Mouse (Mus musculus): Measurements from ENCODE around the gene Rpl13a. TPM values are rescaled to one million over a fixed set of nuclear protein-coding genes. Genes with fewer than 3 reads are reported as not detected.

Rpl13a gene
- total RNA-seq (2023) = 790 and 900 TPM in 2 replicates

DNA sequence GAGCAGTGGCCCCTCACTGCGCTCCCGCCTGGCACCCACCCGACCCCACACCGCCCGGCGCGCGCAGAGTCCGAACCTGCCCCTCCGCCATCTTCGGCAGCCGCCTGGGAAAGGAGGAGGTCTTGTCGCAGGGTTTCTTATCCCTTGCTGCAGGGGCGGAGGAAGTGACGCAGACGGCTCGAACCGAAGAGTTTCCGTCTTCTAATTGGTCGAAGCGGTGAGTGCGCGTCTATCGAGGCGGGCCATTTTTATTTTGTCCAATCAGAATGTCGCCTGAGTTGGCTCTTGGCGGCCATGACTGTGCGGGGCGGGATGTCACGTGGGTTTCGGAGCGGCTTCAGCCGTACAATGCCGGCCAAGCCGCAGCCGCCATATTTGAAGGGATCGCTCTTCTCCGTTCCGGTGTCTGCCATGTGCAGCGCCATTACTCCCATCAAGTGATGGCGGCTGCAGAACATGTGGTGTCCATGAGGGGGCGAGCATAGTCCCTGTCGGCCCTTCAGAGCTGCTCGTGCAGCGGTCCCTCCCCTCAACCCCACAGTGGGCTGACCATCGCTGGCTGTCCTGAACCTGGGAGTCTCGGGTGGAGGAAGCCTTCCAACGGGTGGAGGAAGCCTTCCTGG lies at the start of gene Rpl13a:
TSS of gene Rpl13a (minus strand) at position 138 of the 623 bp plus-strand sequence.

DNA sequence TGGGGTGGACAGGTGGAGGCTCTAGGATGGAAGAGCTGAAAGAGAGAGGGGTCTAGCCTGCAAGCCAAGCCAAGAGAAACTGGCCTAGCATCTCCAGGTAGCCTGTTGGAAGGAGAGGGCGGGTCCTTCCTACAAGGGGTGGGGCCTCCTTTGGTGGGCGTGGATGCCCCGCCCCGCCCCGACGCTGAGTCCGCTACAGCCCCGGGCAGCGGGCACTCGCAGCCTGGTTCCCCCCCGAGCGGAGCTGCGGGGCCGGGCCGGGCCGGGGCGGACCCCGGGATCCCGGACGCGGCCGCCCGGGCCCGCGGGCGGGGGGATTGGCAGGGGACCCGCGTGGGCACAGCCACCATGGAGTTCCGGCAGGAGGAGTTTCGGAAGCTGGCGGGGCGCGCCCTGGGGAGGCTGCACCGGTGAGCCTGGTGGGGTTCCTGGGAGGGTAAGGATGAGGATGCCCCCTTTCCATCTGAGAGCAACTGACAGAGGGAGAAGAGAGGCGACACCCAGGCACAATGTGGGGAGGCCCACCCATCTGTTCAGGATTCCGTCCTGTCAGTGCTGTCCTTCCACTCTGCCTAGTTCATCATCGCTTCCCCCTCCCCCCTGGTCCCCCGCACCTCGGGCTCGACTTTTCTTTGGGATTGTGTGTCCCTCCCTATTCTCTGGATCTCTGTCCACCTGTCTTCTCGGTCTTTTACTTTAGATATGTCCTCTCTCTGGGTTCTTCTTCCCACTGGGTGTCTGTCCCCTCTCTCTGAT lies 35.4 kb upstream of the Rpl13a start, which contains the start of gene Slc17a7:
TSS of gene Slc17a7 (plus strand) at position 215 of the 756 bp plus-strand sequence.

DNA sequence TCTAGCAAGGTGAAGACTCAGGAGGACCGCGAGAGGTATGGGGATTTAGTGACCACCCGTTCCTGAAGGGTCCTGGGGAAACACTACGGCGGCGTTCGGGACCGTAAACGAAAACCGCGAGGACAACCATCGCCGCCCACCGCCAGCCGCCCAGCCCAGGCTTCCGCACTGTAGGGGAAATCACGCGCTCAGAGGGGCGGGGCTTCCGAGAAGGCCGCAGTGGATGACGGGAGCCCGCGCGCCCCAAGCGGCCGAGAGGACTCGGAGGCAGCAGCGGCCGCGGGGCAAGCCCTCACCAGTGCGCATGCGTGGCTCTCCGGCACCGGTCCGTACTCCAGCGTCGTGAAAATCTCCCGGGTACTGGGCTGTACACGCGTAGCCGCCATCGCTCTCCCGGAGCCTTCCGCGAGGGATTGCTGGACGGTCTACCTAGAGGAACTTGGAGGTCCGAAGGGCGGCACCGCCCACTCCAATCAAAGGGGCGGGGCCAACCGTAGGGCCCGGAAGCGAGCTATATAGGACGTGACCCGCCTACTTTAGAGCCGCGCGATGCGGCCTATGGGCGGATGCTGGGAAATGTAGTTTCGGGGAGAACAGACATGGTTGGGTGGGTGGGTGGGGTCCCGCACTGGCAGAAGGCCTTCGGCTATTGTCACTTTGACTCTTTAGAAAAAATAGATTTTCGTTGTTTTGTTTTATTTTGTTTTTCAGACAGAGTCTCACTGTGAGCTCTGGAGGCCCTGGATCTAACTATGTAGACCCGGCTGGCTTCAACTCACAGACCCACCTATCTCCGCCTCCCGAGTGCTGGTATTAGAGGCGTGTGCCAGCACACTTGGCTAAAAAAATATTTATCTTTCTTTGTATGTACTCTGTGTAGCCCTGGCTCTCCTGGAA lies 25.8 kb upstream of the Rpl13a start, which contains the start of the genes Pih1d1 and Aldh16a1:
TSS of gene Pih1d1 (plus strand) at position 208 of the 897 bp plus-strand sequence.
TSS of gene Aldh16a1 (minus strand) at position 489 of the 897 bp plus-strand sequence.

DNA sequence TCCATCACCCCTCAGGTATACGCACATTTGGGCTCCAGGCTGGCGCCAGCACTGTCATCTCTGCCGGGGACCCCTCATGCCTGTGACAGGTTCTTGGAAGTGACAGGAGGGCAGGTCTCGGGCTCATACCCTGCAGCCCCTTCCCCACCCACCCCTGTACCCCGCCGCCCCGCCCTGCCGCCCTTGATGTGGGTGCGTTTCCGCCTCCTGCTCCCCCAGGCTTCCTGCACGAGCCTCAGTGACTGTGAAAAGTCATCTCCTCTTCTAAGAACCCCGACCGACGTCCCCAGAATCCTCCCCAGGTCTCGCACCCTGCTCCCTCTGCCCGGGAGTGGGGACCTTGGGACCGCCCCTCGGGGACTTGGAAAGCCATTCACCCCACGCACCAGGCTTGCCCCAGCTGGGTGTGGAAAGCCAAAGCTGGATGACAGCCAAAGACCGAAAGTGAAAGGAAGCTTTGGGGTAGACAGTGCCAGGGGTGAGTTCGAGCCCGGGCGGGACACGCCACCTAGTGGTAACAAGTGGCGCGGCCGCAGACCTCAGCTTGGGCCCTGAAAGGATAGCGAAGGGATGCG lies 7.5 kb upstream of the Rpl13a start, which contains the start of the genes Gm45713 and Flt3l:
TSS of gene Gm45713 (minus strand) at position 239 of the 575 bp plus-strand sequence.
TSS of gene Flt3l (minus strand) at position 440 of the 575 bp plus-strand sequence.

DNA sequence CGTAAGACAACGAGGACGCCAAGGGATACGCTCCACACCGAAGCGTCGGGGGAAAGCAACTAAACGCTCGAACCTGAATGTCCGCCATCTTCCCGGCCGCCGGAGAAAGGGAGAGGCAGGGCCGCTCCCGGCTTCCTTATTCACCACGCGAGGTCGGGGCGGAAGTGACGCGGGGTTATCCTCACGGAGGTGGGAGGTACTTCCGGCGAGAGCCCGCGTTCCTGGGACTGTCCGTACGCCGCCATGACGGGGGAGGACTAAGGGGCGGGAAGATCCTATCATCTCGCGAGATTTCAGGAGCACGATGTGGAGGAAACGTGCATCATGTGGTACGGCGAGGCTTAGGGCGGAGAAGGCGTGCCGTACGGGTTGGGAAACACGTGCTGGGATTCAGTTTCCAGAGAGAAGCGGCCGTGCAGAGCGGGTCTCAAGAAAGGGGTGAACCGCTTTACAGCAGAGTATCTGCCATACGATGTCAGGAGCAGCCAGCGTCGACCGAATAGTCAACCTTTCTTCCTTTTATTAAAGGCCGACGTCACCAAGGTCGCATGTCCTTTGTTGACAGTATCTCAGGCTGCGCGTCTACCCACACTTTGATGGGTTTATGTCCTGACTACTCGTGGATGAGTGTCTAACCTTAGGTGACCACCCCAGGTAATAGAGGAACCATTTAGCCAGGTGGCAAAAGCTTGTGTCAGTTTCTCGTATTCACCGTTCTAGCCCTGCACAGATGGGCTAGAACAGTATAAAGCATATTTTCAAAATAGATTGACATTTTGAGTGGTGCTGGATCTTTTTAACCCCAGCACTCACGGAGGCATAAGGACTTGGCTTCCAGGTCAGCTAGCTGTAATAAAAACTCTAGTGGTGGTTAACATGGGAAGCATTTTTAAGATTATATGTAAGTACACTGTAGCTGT lies 4.1 kb downstream of the Rpl13a start, which contains the start of gene Rps11:
TSS of gene Rps11 (minus strand) at position 216 of the 920 bp plus-strand sequence.

DNA sequence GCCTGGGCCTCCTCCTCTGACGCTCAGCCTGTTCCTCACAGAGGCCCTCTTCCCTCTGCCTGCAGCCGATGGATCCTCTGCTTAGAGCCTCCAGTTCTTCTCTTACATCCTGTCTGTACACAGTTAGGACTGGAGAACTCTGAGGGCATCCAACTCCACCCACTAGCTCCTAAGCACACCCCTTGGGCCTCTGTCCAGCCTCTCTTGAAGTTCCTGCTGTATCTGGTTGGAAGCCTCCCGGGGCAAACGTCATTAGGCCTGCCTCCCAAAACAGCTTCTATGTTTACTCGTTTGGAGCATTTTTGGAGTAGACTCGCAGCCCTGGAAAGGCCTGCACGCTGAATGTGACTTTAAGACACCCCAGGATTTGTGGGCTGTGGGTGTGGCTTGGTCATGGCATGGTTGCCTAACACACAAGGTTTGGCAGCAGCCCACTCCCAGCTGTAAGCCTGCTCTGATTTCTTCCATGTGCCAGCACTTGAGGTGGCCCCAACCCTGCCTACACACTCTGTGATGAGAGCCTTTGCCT lies 24.8 kb downstream of the Rpl13a start, which contains the start of gene Fcgrt:
TSS of gene Fcgrt (minus strand) at position 200 of the 529 bp plus-strand sequence.

DNA sequence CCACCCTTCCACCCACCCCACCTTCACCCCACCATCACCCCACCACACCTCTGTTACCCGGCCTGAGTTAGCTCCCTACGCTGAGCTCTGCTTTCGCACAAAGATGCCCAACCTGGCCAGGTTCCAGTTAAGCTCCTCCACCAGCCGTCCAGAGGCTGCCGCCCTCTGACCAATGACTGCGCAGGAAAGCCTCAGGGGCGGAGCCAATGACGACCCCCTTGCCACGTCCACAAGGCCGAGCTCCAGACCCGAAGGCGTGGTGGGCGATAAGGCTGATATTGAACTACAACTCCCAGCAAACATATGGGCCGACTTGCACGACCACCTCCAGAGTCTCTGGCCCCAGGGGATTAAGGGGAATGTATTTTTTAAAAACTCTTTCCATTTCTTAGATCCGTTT lies 36.5 kb downstream of the Rpl13a start, which contains the start of gene Rcn3:
TSS of gene Rcn3 (minus strand) at position 174 of the 400 bp plus-strand sequence.

Other genes with a start within 250 kb of the Rpl13a start
- gene Med25, start 236.0 kb downstream of the Rpl13a start, total RNA-seq (2023) = 31.2 and 33.7 TPM in 2 replicates
- 3.1 and 3.2 TPM in 2 replicates for gene Fuz, start 232.7 kb downstream of the Rpl13a start, total RNA-seq (2023)
- 64.6 and 68.6 TPM in 2 replicates for gene Ap2a1, start 199.3 kb downstream of the Rpl13a start, total RNA-seq (2023)
- gene Tsks, start 185.6 kb downstream of the Rpl13a start, total RNA-seq (2023) = not detected in 2 replicates
- gene Cpt1c, start 153.9 kb downstream of the Rpl13a start, total RNA-seq (2023) = 0.23 and 1.3 TPM in 2 replicates
- gene Prmt1, start 142.2 kb downstream of the Rpl13a start, total RNA-seq (2023) = 48.5 and 57.0 TPM in 2 replicates
- gene Irf3, start 131.1 kb downstream of the Rpl13a start, total RNA-seq (2023) = 44.5 and 55.1 TPM in 2 replicates
- 7.3 and 7.9 TPM in 2 replicates for gene Bcl2l12, start 130.0 kb downstream of the Rpl13a start, total RNA-seq (2023)
- 59.4 and 75.8 TPM in 2 replicates for gene Scaf1, start 112.4 kb downstream of the Rpl13a start, total RNA-seq (2023)
- 7.6 and 7.8 TPM in 2 replicates for gene Rras, start 110.8 kb downstream of the Rpl13a start, total RNA-seq (2023)
- 15.9 and 19.2 TPM in 2 replicates for gene Prr12, start 75.9 kb downstream of the Rpl13a start, total RNA-seq (2023)
- gene Nosip, start 66.3 kb downstream of the Rpl13a start, total RNA-seq (2023) = 32.5 and 35.9 TPM in 2 replicates
- 15.3 and 20.8 TPM in 2 replicates for gene Prrg2, start 66.1 kb downstream of the Rpl13a start, total RNA-seq (2023)
- 2.6 and 3.0 TPM in 2 replicates for gene Rcn3, start 36.5 kb downstream of the Rpl13a start, total RNA-seq (2023)
- gene Fcgrt, start 24.9 kb downstream of the Rpl13a start, total RNA-seq (2023) = 11.5 and 11.6 TPM in 2 replicates
- 561 and 713 TPM in 2 replicates for gene Rps11, start 4.3 kb downstream of the Rpl13a start, total RNA-seq (2023)
- not detected in 2 replicates for gene Gm45713, start 7.5 kb upstream of the Rpl13a start, total RNA-seq (2023)
- gene Flt3l, start 7.7 kb upstream of the Rpl13a start, total RNA-seq (2023) = 22.0 and 23.2 TPM in 2 replicates
- 41.1 and 44.5 TPM in 2 replicates for gene Pih1d1, start 25.5 kb upstream of the Rpl13a start, total RNA-seq (2023)
- gene Aldh16a1, start 25.8 kb upstream of the Rpl13a start, total RNA-seq (2023) = 77.5 and 91.9 TPM in 2 replicates
- gene Slc17a7, start 35.2 kb upstream of the Rpl13a start, total RNA-seq (2023) = 0.23 TPM in 1 of 2 replicates, not detected in the other
- gene Gfy, start 50.8 kb upstream of the Rpl13a start, total RNA-seq (2023) = not detected in 2 replicates
- not detected in 2 replicates for gene Pth2, start 52.2 kb upstream of the Rpl13a start, total RNA-seq (2023)
- gene Ccdc155, start 76.1 kb upstream of the Rpl13a start, total RNA-seq (2023) = not detected in 2 replicates
- not detected in 2 replicates for gene Dkkl1, start 83.4 kb upstream of the Rpl13a start, total RNA-seq (2023)
- not detected in 2 replicates for gene Tead2, start 87.0 kb upstream of the Rpl13a start, total RNA-seq (2023)
- 347 and 367 TPM in 2 replicates for gene Cd37, start 110.4 kb upstream of the Rpl13a start, total RNA-seq (2023)
- 1.2 and 1.3 TPM in 2 replicates for gene Slc6a16, start 112.3 kb upstream of the Rpl13a start, total RNA-seq (2023)
- gene Slc6a21, start 148.8 kb upstream of the Rpl13a start, total RNA-seq (2023) = not detected in 2 replicates
- 3.6 and 5.2 TPM in 2 replicates for gene Trpm4, start 205.0 kb upstream of the Rpl13a start, total RNA-seq (2023)
- not detected in 2 replicates for gene Hrc, start 206.5 kb upstream of the Rpl13a start, total RNA-seq (2023)
- gene Ppfia3, start 238.3 kb upstream of the Rpl13a start, total RNA-seq (2023) = 0.09 TPM in 1 of 2 replicates, not detected in the other
- 2.5 TPM in 1 of 2 replicates, not detected in the other for gene Lin7b, start 241.8 kb upstream of the Rpl13a start, total RNA-seq (2023)